ENCODE assay signal across 8 mouse cellular contexts in genomic region chr5:149566957-149567356, GRCm38 (mm10). TPM values are rescaled to one million over a fixed set of nuclear protein-coding genes. Genes with fewer than 3 reads are reported as not detected.
A peak's percentile ranks its signal among the peaks of the same experiment; 100 is the strongest.
DNase-seq lines count a peak whose midpoint lies in the region; ATAC-seq lines count a peak whose summit lies in the region.

No protein-coding gene starts in this region.

- no peak overlapping the region for H3K4me2 ChIP-seq in limb, embryonic 15.5 days

- H3K9ac ChIP-seq in limb, embryonic 15.5 days, result no peak overlapping the region

- no peaks in the 10 kb centered on the region for H3K9me3 ChIP-seq in limb, embryonic 15.5 days

- H3K4me1 ChIP-seq in limb, embryonic 15.5 days, result peaks cover 24% of the 10 kb centered on the region

- WGBS in limb, embryonic 15.5 days, result 56% methylated on average over 5 of the region's 5 CpGs

- ATAC-seq in limb, embryonic 15.5 days (ENCODE audit: insufficient number of reproducible peaks, low FRiP score, low TSS enrichment, low read depth), result peak; percentile 60; the same call in 1 of the 2 replicates

- peak; percentile 54 for DNase-seq in kidney, postnatal 14 days
- DNase-seq in kidney, postnatal 25 days, result no peak
- DNase-seq in adrenal gland, postnatal 14 days, result peak; percentile 42
- peak; percentile 79 for DNase-seq in cerebellum, adult 9-10 months
- DNase-seq in ovary, postnatal 14 days (ENCODE audit: low spot score), result no peak
- no peak for DNase-seq in c-Kit-positive CD71-positive TER-119-positive erythroid progenitor cells, embryonic 14.5 days (ENCODE audit: low spot score)
- no peak for DNase-seq in right cerebral cortex, postnatal 14 days

- no peak overlapping the region for H3K4me3 ChIP-seq in limb, embryonic 15.5 days

- H3K36me3 ChIP-seq in limb, embryonic 15.5 days, result no peaks in the 10 kb centered on the region

- no peaks in the 10 kb centered on the region for H3K27me3 ChIP-seq in limb, embryonic 15.5 days

- H3K27ac ChIP-seq in limb, embryonic 15.5 days, result 0 out of 2 replicates have a peak overlapping the region, but pooled peaks have one; percentile 2

RNA-seq across cellular contexts. Expression of gene Wdr95, which starts 38.5 kb away (rescaled TPM):
- 0.34 TPM in 1 of 2 replicates, not detected in the other for total RNA-seq in adrenal gland, postnatal 14 days (2021)
- polyA plus RNA-seq in limb, embryonic 15.5 days (2015; fragmentation: Nextera tagmentation; extraction: Ambion mirVana), result 0.19 and 0.46 TPM in 2 replicates

Comparison
In these comparisons a context has a peak if more than half of its experiments do, and no peak if none do; other contexts are left out.
1. DNase-seq: peak in kidney, postnatal 14 days (single experiment), adrenal gland, postnatal 14 days (single experiment) and cerebellum, adult 9-10 months (single experiment); none in kidney, postnatal 25 days (0 of 2), ovary, postnatal 14 days (single experiment), c-Kit-positive CD71-positive TER-119-positive erythroid progenitor cells, embryonic 14.5 days (single experiment) and right cerebral cortex, postnatal 14 days (single experiment).